Mouse (Mus musculus) spleen, adult 12 weeks (tissue): Measurements from ENCODE around the gene Zfp383.
"Not testable (repeated sequence)": the region's sequence is repeated elsewhere in the genome, so short reads cannot be mapped to it uniquely, and the experiment has no call there.

Experiments used
- DNase-seq: peaks from one replicate; pipeline ENCODE4 v3.0.0; 2022; ENCODE audit warnings: low spot score

The Zfp383 gene

DNA sequence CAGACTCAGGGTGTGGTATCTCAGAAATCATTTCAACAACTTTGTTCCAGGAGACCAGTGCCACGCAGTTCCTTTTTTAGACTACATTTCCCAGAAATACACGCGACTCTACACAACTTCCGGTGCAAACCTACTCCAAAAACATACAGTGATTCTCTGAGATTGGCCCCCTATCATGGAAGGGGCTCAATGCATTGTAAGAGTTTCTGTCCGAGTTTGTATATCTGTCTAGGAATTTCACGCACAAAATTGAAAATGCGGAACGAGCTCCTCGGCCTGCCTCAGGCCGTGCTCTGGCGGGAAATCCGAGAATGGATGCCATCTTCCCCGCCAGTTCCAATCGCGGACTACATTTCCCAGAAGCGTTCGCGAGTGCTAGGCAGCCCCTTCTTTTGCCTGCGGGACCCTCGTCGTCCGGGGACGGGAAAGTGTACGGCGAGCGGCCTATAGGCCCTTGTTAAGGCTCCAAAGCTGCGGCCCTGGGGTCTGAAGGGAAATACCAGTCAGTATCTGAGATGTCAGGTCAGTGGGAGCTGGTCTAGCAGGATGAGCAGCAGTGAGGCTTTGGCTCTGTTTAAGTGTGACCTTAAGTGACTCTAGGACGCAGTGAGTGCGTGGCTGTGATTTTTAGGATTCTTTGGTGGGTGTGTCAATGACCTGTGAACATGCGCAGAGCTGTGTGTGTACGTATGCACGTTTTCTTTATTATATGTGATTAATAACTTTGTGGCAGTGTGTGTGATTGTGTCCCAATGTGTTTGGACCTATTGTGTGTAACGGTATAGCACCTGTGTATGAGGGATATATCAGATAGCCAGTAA, at the start of gene Zfp383:
Gene Zfp383 (plus strand): TSS at position 94 of the 821 bp plus-strand sequence.
- peak; percentile 64 for DNase-seq

DNA sequence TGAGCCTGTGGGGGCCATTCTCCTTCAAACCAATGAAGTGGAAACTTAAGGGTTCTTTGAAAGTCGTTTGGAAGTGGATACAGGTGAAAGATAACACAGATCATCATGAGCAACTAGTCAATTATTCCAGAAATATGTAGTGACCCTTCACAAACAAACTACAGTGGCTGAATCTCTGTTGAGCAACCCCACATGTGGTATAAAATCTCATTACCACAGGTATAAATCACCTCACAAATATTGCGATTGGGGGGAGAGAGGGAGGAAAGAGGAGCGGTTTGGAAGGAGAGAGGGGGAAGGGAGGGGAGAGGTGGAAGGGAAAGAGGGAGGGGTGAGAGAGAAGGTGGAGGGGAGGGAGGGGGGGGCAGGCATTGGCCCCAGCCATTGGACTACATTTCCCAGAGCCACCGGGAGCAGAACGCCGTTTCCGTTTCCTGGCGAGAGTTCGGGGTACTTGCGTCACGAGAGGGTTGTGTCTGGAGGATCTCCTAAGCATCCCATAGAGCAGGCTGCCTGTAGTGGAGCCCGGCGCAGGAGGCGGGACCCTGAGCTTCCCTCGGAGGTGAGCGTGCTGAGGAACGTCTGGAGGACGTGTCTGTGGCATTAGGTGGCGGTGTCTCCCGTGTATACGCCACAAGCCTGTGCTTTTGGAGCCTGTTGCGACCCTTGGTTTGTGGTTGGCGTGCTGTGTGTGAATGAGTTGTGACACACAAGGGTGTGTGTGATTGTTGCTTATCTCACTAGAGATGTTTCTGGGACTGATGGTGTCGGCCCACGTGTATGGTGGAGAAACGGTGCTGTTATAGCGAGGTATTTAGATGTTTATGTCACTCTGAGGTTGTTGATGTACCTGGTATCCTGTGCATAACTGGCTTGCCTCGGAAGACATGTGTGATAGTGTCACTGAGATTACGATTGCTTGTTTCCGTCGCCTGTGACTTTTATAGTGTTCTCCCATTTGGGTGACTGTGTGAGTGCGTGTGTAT, 48.2 kb upstream of the Zfp383 start, which contains the start of gene Zfp420:
Gene Zfp420 (plus strand): TSS at position 448 of the 986 bp plus-strand sequence.
- DNase-seq, result peak; percentile 45

DNA sequence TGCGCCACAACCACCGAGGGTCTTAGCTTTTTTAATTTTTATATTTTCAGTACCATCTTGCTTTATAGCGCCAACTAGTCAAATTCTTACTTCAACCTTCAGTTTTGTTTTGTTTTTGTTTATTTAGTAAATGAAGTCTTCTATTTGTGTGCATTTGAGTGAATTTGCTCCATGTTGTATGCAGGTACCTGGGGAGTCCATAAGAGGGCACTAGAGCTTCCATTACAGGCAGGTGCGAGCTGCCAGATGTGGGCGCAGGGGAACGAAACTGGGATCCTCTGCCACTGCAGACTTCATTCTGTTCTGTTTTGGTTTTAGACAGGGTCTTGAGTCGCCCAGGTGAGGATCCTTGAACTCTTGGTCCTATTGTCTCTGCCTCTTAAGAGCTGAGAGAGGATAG, 46.4 kb upstream of the Zfp383 start:
- DNase-seq, result no peak

DNA sequence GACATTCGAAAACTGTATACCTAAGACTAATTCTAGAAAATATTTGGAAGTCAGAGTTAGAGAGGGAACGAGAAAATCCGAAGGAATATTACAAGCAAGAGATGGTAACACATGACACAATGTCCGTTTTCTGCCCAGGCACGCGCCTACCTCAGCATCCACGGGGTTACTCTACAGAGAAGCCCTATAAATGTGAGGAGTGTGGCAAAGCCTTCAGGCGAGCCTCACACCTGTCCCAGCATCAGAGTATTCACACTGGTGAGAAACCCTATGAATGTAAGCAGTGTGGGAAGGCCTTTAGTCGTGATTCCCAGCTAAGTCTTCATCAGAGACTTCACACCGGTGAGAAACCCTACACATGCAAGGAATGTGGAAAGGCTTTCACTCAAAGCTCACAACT, 33.8 kb upstream of the Zfp383 start:
- DNase-seq, result no peak

DNA sequence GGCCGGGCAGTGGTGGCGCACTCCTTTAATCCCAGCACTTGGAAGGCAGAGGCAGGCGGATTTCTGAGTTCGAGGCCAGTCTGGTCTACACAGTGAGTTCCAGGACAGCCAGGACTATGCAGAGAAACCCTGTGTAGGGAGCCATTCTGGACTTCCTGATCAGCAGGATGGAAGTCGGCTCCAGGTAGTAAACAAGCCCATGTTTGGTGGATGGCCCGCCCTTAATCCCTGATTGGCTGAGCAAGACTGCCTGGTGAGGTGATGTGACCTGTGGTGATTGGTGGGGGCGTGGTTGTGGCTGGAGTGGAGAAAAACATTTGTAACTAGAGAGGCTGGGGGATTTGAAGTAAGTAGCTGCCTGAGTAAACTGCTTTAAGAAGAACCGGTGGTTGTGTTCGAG, 30.5 kb upstream of the Zfp383 start:
- not testable (repeated sequence) for DNase-seq

DNA sequence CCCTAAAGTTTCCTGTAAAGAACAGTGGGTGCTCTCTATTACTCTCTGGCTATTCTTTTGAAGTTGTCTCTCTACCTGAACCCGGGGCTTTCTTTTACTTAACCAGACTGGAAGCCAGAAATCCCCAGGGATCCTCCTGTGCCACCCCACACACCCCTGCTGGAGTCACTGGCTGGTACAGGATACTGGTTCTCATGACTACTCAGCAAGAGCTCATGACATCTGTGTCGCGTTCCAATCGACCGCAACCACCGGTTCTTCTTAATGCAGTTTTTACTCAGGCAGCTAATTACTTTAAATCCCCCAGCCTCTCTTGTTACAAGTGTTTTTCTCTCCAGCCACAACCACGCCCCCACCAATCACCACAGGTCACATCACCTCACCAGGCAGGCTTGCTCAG, 28.0 kb upstream of the Zfp383 start:
- no peak for DNase-seq

DNA sequence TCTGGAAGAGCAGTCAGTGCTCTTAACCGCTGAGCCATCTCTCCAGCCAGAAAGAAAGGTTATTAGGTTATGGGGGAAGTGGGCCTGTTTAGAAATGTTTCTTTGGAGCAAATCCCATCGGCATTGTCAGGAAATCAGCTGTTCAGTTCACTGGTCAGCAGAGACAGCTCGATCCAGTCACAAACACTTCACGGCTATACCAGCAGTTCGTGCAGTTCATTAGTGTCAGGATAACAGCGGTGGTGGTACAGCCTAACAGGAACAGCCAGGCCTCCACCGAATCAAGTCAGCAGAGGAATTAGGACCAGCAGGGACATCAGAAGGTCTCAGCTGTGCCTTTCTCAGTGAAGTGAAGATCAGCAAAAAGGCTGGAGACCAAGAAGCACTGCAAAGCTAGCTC, 27.1 kb upstream of the Zfp383 start:
- no peak for DNase-seq

DNA sequence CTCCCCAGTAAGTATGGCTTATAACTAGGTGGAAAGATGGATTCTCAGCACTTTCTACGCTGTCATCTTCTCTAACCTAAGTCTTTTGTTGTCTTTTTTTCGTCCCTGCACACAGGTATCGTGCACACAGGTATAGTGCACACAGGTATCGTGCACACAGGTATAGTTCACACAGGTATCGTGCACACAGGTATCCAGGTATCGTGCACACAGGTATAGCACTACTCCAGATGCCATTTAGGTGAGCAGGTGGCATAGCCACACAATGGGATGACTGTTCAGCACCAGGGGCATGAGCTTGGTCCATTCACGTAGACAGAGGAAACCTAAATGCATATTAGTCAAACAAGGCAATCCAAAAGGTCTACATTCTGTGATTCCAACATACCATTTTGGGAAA, 17.5 kb upstream of the Zfp383 start:
- no peak for DNase-seq

DNA sequence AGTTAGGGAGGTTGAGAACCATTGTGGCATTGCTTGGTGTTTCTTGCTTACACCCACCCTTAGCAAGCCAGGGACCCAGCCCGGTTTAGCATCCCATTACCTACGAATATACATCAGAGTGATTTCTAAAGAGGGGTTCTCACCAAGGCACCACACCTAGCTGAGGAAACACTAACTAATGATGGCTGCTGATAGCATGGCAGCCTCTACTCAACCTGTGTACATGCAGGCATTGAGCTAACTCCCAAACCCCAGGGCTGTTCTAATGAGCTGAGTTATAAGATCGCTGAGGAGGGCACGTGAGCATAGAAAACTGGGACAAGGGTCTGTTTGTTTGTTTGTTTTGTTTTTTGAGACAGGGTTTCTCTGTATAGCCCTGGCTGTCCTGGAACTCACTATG, 15.3 kb upstream of the Zfp383 start:
- DNase-seq, result no peak

DNA sequence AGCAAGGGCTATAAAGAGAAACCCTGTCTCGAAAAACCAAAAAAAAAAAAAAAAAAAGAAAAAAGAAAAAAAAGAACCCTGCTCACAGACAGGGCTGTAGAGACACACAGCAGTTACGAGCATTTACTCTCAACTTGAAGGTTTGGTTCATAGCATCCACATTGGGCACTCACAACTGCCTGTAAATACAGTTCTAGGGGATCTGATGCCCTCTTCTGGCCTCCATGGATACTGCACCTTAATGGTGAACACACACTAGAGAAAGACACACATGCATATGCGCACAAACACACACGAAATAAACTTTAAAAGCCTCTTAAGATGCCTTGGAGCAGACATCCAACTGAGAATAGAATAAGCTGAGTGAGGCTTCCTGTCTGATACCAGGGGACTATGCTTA, 9.7 kb upstream of the Zfp383 start:
- no peak for DNase-seq

DNA sequence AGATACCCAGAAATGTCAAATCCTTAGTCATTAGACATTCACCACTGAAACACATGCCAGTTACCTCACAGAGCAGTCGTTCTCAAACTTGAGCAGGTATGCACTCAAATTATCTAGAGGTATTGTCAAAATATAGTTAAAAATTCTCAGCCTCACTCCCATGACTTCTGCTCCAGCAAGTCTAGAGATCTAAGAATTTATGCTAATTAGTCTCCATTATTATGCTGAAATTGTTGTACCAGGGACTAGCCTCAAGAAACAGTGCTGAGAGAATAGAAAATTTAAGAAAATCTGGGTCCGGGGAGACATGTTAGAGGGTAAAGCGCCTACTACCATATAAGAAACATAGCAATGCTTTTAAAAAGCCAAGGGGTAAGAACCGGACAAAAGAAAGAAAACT, 3.9 kb upstream of the Zfp383 start:
- DNase-seq, result no peak

DNA sequence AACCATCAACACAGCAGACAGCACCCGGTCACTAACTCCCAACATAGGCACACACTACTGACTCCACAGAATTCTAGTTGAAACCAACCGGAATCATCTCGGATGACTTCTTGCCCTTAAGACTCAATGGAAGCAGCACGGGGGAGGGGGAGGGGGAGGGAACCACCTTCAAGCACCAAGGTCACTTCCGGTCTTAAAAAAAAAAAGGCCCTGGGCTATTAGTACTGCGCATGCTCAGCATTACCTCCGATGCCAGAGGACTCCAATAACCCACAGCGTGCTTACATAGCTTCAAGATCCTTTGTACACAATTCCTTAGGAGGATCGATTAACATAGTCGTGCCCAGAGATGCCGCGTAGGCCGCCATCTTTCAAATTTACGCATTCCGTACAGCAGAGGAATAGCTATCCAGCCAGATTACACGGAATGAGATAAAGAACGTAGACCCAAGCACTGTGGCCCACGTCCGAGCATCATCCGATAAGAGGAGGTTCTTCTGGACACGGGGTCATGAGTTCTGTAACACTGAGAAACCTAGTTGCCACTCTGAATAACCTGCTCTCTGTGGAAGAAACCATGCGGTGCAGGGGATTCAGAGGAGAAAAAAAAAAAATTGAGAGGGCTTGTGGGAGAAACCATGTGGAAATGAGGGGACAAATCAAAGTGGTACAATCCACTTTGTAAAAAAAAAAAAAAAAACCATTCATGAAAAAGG, 1.9 kb upstream of the Zfp383 start, which contains the start of gene Zfp27:
Gene Zfp27 (minus strand): TSS at position 607 of the 716 bp plus-strand sequence.
- peak; percentile 45 for DNase-seq

DNA sequence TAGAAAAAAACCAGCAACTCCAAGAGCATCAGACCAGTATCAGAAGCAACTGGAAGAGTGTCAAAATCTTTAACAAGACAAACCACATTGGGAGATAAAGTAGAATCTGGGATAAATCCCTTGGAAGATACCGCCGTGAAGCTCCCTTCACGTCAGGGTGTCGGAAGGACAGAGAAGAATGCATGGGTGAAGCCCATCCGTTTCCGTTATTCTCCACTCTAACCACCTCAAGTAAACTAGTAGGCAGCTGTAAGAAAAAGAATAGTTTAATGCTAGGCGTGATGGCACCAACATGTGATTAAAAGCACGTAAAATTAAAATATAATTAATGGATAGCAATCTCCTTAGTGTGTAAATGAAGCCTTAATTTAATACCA, 1.4 kb upstream of the Zfp383 start:
- DNase-seq, result no peak

DNA sequence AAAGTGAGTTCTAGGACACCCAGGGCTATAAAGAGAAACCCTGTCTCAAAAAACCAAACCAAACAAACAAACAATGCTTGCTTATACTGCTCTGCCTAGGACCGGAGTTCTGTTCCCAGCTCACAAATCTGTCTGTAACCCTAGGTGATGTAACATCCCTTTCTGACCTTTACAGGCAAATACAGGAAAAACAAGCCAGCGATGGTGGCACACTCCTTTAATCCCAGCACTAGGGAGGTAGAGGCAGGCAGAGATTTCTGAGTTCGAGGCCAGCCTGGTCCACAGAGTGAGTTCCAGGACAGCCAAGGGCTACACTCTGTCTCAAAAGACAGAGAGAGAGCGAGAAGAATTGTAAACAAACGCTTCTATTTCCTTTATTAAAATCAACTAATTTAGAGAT, 817 bp upstream of the Zfp383 start:
- DNase-seq, result no peak

DNA sequence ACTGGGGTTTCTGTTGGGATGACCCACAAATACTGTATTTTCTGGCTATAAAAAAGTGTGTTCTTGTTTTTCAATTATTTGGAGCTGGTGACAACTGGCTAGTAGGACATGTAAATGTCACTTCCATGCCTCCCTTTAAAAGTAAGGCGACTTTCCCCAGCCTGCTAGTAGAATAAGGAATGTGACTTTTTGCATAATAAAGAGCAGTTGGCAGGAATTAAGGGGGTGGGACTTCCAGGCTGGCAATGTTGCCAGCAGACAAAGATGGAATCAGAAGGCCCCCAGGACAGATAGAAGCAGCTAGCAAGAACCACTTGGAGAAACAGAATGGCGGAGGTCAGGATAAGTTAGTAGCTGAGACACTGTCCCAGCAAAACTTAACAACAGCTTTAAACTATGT, 2.2 kb downstream of the Zfp383 start:
- no peak for DNase-seq

DNA sequence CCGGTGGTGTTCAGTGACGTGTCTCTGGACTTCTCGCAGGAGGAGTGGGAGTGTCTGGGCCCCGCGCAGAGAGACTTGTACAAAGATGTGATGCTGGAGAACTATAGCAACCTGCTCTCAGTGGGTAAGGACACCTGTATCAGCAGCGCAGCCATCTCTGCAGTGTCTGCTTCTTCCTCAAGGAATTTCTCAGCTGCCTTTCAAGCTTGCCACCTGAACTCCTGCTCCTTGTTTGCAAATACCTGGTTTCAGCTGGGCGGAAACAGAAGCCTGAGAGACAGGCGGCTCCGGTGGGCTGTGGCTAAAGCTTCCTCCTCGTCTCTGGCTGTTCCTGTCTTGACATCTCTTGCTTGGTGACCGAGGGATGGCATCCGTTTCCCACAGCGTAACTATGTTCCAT, 4.1 kb downstream of the Zfp383 start:
- no peak for DNase-seq

DNA sequence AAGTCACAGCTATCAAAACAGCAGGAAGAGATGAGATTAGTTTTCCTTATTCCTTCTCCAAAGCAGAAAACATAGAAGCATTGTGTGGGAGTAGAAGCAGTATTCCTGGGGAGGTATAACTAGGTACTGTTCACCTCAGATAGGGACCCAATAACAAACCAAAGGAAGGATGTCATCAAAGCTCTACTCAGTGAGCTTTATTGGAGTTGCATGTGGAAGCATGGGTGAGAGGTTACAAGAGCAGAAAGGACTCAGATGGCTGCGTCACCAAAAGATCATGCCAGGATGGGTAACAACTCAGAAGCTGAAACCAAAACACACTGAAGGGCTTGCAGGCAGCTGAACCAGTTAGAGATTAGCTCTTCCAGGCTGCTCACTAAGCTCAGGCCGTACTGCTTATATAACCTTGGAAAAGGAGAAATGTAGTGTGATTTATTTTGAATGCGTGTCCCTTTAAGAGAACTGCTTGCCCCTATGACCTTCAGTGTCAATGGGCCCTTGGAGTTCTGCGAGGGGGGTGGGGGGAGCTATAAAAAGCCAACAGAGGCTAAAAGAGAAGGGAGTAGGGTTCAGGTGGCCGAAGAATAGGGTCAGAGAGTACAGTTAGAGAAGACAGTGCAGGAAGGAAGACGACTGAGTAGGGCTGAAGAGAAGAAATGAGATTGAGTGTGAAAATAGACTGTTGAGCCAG, 9.5 kb downstream of the Zfp383 start:
- no peak for DNase-seq

DNA sequence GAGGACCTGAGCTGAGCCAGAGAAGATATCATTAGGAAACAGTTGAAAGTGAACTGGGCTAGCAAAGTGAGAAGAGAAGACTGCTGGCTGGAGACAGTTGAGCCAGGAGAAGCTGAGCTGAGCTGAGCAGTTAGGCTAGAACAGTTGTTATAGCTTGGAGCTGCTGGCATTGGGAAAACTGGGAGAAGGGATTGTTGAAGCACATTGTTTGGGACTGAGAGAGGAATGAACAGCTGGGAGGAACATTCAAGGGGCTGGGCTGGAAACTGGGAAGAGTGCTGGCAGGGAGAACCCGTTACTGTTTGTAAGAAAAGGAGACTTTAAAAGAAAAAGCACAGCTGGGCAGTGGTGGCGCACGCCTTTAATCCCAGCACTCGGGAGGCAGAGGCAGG, 10.0 kb downstream of the Zfp383 start:
- no peak for DNase-seq

DNA sequence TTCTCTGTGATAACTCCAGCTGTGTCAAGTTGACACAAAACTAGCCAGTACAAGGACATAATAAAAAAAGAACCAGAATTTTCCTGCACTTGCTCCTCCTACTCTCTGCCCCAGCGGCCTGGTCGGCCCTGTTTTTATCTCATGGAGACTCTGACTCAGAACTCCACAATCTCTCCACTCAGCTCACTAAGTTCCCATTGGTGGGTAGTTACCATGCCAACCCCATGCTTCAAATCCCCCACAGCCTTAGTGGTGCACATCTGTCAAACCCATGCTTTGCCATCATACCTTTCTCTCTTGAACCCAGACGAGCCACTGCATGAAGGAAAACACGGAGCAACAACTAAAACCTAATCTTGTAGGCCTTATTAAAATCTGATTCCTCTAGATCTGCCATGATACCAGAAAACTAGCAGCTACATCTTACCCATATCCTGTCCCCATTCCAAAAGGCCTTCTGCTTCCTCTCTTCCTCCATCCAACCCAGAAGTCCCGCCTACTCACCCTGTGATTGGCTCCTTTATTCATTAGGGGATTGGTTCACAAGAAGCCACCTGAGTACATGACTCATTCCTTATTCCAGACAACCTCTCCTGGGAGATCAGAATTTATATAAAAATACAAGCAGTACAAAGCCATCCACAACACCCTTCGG, 13.5 kb downstream of the Zfp383 start:
- no peak for DNase-seq

DNA sequence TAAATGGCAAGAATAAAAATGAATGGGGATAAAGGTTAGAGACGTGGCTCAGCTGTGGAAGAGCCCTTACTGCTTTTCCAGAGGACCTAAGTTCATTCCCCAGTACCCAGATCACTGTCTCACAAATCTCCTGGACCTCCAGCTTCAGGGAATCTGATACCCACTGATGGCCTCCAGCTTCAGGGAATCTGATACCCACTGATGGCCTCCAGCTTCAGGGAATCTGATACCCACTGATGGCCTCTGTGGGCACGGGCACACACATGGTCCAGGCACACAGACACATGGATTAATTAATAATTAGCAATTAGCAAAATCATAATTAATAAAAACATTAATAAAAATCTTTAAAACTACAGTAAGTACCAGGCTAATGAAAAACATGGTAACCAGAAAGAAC, 14.8 kb downstream of the Zfp383 start:
- DNase-seq, result no peak

DNA sequence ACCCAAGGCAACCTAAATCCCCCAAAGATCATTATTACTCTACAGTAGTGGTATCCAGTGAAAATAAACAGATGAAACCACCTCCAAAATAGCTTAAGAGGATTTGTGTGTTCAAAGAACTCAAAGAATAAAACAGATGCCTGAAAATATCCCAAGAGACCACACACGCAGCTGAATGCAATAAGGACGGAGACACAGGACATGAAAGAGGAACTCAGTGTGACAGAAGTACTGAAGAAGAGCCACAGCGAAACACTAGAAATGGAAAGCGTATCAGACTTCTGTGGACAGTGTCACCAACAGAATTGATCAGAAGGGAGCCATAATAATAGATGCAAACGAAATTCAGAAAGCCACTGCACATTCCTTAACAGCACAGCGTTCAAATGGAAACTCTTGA, 30.8 kb downstream of the Zfp383 start:
- DNase-seq, result no peak
